Mouse (Mus musculus) thymus, adult 18-20 months (tissue): ENCODE results near the gene Cdk17.
"Not testable (repeated sequence)": the region's sequence is repeated elsewhere in the genome, so short reads cannot be mapped to it uniquely, and the experiment has no call there.

ENCODE experiments used
- DNase-seq, 2 experiments: peaks; one replicate each; pipeline ENCODE4 v3.0.0; 2022; ENCODE audit warnings: mixed read lengths in 2 of 2

The Cdk17 gene

GRCm38 (mm10) chr10:93143285-93143985 is 17.2 kb upstream of the Cdk17 start:
- DNase-seq: no peak

GRCm38 (mm10) chr10:93143986-93144314 is 16.7 kb upstream of the Cdk17 start:
- DNase-seq: no peak

- no peak for DNase-seq
Measured at GRCm38 (mm10) chr10:93144579-93144978, 16.1 kb upstream of the Cdk17 start.

- DNase-seq: peak; percentile 56 to 64
Measured at GRCm38 (mm10) chr10:93145088-93145487, 15.6 kb upstream of the Cdk17 start.

- peak; percentile 64 to 79 for DNase-seq
Measured at GRCm38 (mm10) chr10:93146601-93147000, 14.1 kb upstream of the Cdk17 start.

GRCm38 (mm10) chr10:93147691-93148090 is 13.0 kb upstream of the Cdk17 start:
- no peak for DNase-seq

- DNase-seq: no peak
Measured at GRCm38 (mm10) chr10:93149597-93149996, 11.1 kb upstream of the Cdk17 start.

- DNase-seq: no peak
Measured at GRCm38 (mm10) chr10:93151775-93152174, 8.9 kb upstream of the Cdk17 start.

GRCm38 (mm10) chr10:93152698-93153097 is 8.0 kb upstream of the Cdk17 start:
- DNase-seq: no peak

- DNase-seq: not testable (repeated sequence)
Measured at GRCm38 (mm10) chr10:93153404-93153803, 7.3 kb upstream of the Cdk17 start.

GRCm38 (mm10) chr10:93159651-93160496 is 801 bp upstream of the Cdk17 start:
- DNase-seq: peak in 1 of 2 experiments; percentile 65

GRCm38 (mm10) chr10:93160497-93160806 is 223 bp upstream of the Cdk17 start:
- DNase-seq: peak; percentile 62 to 69

GRCm38 (mm10) chr10:93161511-93162275 is 1.0 kb downstream of the Cdk17 start:
- peak in 1 of 2 experiments; percentile 19 for DNase-seq

- DNase-seq: no peak
Measured at GRCm38 (mm10) chr10:93162276-93162971, 1.7 kb downstream of the Cdk17 start.

- DNase-seq: no peak
Measured at GRCm38 (mm10) chr10:93162972-93163660, 2.4 kb downstream of the Cdk17 start.

- no peak for DNase-seq
Measured at GRCm38 (mm10) chr10:93163711-93164488, 3.2 kb downstream of the Cdk17 start.

GRCm38 (mm10) chr10:93165416-93166381 is 5.0 kb downstream of the Cdk17 start:
- DNase-seq: peak in 1 of 2 experiments; percentile 25

- DNase-seq: peak in 1 of 2 experiments; percentile 32
Measured at GRCm38 (mm10) chr10:93166382-93166769, 5.7 kb downstream of the Cdk17 start.

- DNase-seq: no peak
Measured at GRCm38 (mm10) chr10:93167311-93167710, 6.6 kb downstream of the Cdk17 start.

GRCm38 (mm10) chr10:93168067-93168466 is 7.4 kb downstream of the Cdk17 start:
- no peak for DNase-seq
